In the genomic region with DNA sequence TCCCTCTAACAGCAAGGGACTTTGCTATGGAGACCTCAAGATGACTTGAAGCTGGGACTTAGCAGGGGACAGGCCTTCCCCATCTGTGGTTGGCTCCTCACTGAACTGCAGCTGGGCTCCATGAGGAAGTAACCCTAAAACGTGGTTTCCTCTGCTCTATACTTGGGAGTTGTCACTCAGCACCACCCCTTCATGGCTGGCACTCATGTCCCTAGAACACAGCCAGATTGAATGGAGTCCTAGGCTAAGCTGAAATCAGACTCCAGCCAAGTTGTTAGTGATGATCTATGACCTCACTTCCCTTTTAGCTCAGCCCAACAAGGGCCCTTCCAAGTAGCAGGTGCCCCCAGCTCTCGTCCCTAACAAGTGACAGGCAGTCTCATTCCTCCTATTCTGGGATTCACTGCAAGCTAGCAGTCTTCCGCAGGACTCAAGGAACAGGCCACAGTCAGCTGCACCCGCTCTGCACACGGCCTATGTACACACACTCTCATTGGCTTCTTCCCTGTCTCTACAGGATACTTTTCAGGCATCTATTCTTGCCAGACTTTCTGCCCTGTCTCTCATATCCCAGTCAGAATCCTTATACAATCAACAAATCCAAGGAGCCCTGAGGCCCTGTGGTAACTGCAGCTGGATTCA, we compare ENCODE assay signal across 1 mouse cellular context.
TF ChIP-seq lines count a peak whose summit lies in the region.

No protein-coding gene starts in this region.

TF ChIP-seq in CH12.LX, 34 proteins besides CTCF, POLR2A, EP300 and RAD21 (continued from another document):
- TF ChIP-seq MAFK (IDR thresholded peaks at IDR 0.05; ENCODE audit: insufficient replicate concordance, low read length) (no peak), SIN3A (IDR thresholded peaks at IDR 0.05; ENCODE audit: low read length) (peak; percentile 73), CHD2 (IDR thresholded peaks at IDR 0.05; ENCODE audit: low read length) (peak; percentile 20), MEF2A (IDR thresholded peaks at IDR 0.05; ENCODE audit: borderline replicate concordance, low read depth, low read length) (peak; percentile 11; the same call in 1 of the 2 replicates), RCOR1 (conservative IDR thresholded peaks at IDR 0.05; ENCODE audit: low read depth, low read length) (0 out of 2 replicates have a peak, but pooled peaks have one; percentile 11), MAZ (IDR thresholded peaks at IDR 0.05; ENCODE audit: low read depth, low read length) (no peak), ZNF384 (IDR thresholded peaks at IDR 0.05; ENCODE audit: low read depth, low read length) (no peak), NELFE (IDR thresholded peaks at IDR 0.05; ENCODE audit: low read depth, low read length) (no peak), IRF4 (IDR thresholded peaks at IDR 0.05; ENCODE audit: low read depth, low read length) (peak; percentile 60), SMC3 (IDR thresholded peaks at IDR 0.05; ENCODE audit: low read depth, low read length) (peak; percentile 5; the same call in 1 of the 2 replicates), MXI1 (IDR thresholded peaks at IDR 0.05; ENCODE audit: low read depth, low read length) (peak; percentile 64; the same call in 1 of the 2 replicates), KAT2A (IDR thresholded peaks at IDR 0.05; ENCODE audit: insufficient replicate concordance, low read length) (0 out of 2 replicates have a peak, but pooled peaks have one; percentile 11), BHLHE40 (IDR thresholded peaks at IDR 0.05; ENCODE audit: low read depth, low read length) (peak; percentile 42; the same call in 1 of the 2 replicates)
